Mouse (Mus musculus) yolk sac, embryonic 10.5 days (tissue): ENCODE results near the gene Celsr1.

Experiments used
- DNase-seq: peaks from one replicate; pipeline ENCODE4 v3.0.0-alpha.2; 2017; ENCODE audit warnings: low spot score

Gene Celsr1

DNA sequence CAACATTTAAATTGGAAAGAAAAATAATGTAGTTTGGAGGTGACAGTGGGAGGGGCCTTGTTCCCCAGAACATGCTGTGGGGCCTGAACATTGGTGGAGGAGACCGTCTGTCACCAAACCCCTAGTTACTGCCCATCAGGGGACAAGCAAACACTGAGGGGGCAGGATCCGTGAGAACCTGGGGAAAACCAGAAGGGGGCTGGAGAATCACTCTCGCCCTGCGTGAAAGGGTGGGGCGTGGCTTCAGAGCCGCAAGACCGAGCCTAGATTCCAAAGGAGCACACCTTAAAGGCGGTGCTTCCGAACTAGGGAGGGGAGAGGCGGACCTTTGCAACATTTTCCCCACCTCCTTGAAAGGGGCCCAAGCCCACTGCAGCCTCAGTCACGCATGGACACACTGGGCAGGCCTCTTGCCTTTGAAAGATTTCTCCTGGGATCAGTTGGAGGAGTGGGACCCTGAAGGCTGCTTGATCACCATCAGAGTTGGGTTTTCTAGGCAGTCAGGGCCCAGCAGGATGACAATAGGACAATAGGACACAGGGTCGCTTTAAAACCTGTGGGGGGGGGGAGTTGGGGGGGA lies 1.3 kb upstream of the Celsr1 start:
- no peak for DNase-seq

DNA sequence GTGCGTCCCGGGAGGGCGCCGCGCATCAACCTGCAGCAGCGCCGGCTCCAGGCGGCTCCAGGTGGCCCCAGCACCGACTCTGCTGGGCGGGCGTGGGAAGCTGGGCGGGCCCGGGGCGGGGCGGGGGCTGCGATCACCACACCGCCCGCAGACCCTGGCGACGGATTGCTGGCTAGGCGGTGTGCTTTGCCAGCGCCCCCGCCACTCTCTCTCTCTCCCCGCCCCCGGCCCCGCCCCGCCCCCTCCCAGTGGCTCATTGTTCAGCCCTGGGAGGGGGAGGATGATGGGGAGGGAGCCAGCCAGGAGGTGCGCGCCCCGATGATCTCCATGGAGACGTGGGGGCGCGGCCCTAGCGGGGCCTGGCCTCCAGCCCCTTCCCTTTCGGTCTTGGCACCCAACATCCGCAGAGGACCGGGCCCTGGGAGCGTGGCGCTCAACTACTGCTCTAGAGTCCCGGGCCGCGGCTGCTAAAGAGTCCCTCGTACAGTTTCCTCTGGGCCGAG lies 495 bp upstream of the Celsr1 start:
- peak; percentile 85 for DNase-seq

DNA sequence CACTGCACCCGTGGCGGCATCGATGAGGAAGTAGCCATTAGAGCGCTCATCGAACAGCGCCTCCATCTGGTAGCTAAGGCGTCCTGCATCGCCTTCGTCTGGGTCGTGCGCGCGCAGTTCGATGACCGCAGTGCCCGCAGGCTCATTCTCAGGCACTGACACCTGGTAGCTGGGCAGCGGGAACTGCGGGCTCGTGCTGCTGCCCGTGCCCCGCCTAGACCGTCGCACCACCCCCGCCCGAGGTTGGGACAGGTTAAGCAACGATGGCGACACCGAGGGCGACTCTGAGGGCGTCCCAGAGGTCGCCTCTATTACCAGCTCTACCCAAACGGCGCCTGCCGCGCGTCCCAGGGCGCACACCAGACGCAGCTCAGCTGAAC lies 776 bp downstream of the Celsr1 start:
- DNase-seq = no peak

- no peak for DNase-seq
Measured at GRCm38 (mm10) chr15:86029981-86030380, 3.6 kb downstream of the Celsr1 start.

DNA sequence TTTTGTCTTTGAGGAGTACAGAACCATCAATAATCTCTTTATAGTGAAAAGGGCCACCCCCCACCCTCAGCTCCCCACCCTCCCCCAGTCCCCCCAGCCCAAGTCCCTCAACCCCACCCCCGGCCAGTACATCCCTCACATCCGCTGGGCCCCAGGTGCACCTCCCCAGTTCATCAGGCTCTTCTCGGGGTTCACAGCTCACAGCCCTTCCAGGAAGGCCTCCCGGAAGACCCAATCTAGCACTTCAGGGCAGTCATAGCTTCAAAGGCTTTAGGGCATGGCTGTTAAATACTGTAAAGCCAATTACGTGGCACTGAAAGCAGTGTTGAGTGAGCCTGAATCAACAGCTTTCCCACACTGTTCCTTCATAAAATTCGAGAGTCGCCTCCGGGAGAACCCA lies 5.7 kb downstream of the Celsr1 start:
- DNase-seq = no peak

- no peak for DNase-seq
Measured at GRCm38 (mm10) chr15:86021971-86022370, 11.6 kb downstream of the Celsr1 start.

- DNase-seq = no peak
Measured at GRCm38 (mm10) chr15:86021301-86021700, 12.3 kb downstream of the Celsr1 start.

DNA sequence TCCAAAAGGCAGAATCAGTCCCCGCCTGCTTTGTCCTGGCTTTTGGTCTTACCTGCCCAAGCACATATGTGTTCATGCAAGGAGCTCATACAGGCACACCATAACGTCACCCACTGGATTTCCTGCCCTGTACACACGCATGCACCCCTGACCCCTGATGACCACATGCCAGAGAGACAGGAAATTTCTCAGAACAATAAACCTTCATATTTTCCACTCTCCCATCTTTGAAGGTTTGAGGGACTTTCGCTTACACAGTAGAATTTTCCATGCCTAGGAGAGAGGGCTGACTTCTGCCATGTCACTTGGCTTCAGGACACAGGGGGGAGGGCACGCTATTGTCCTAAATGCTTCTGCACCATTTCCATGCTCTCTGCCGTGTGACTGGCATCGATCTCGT lies 13.6 kb downstream of the Celsr1 start:
- DNase-seq = no peak

- no peak for DNase-seq
Measured at GRCm38 (mm10) chr15:86018753-86019512, 14.6 kb downstream of the Celsr1 start.

DNA sequence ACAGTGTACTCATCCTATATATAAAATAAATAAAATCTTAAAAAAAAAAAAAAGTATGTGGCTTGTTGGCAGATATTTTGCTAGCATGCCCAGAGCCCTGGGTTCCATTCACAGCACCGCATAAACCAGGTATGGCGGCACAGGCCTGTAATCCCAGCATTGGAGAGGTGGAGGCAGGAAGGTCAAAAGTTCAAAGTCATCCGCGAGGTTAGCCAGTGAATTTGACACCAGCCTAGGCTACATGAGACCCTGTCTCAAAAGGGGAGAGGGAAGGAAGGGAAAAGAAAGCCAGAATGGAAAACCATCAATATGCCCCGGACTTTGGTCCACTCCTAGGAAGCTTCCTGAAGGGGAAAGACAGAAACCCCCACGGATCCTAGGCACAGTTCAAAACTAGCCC lies 16.2 kb downstream of the Celsr1 start:
- DNase-seq = no peak

GRCm38 (mm10) chr15:86015860-86016541 lies 17.6 kb downstream of the Celsr1 start:
- DNase-seq = no peak

- no peak for DNase-seq
Measured at GRCm38 (mm10) chr15:86015026-86015425, 18.6 kb downstream of the Celsr1 start.

- no peak for DNase-seq
Measured at GRCm38 (mm10) chr15:86013656-86014055, 19.9 kb downstream of the Celsr1 start.

- DNase-seq = no peak
Measured at GRCm38 (mm10) chr15:86013130-86013529, 20.4 kb downstream of the Celsr1 start.

DNA sequence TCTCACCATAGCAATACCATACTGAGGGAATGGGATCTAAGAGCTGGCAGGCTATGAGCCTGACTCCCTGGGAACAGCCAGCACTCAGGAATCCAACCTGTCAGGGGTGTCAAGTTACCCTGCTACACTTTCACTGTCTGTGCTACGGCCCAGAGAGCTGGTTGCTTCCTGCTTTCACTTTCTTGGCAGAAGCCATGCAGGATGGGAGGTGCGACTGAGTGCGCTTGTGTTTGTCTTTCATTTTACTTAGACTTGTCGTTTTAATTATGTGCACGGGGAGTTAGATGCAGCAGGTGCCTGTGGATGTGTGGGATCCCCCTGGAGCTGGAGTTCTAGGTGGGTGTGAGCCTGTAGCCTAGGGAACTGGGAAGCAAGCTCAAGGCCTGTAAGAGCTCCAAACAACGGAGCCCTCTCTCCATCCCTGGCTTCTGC lies 25.9 kb downstream of the Celsr1 start:
- no peak for DNase-seq

GRCm38 (mm10) chr15:86005691-86006525 lies 27.7 kb downstream of the Celsr1 start:
- peak; percentile 81 for DNase-seq

- no peak for DNase-seq
Measured at GRCm38 (mm10) chr15:86004048-86004447, 29.5 kb downstream of the Celsr1 start.

DNA sequence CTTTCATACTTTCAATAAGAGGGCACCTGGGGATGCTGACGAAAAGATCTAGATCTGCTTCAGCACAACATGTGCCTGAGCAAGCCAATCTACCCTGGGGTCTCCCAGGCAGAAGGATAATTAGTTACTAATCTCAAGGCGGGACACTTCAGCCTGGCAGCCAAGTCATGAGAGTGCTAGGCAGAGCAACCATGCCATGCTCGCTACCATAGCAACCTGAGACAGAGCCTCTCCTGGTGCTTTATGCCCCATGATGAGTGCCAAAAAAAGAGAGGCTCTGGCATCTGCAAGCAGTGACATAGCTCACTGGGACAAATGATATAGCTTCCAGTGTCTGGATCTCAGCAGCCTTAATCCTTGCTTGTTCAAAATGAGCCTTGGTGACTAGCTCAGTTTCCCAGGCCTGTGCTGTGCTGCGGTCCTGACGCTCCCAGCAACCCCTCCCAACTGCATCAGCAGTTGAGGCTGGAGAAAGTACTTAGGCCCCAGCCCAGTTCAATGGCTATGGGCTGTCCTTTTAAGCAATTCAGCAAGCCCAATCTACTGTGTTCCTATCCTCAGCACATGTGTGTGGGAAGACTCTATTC lies 32.8 kb downstream of the Celsr1 start:
- no peak for DNase-seq

- no peak for DNase-seq
Measured at GRCm38 (mm10) chr15:85998525-85999230, 34.9 kb downstream of the Celsr1 start.

- DNase-seq = peak; percentile 13
Measured at GRCm38 (mm10) chr15:85996031-85996765, 37.4 kb downstream of the Celsr1 start.
